Mouse (Mus musculus) limb, embryonic 14.5 days (tissue): ENCODE results near the gene Plekhj1. TPM values are rescaled to one million over a fixed set of nuclear protein-coding genes. Genes with fewer than 3 reads are reported as not detected.
A peak's percentile ranks its signal among the peaks of the same experiment; 100 is the strongest.

Source experiments
- ATAC-seq: fragments of 200-750 bp; cut with Nextera tagmentation; 2 replicates; pipeline ENCODE4 v1.8.0; 2017; ENCODE audit warnings: low read depth, moderate number of reproducible peaks, moderate TSS enrichment; ENCODE audit not compliant: low FRiP score
- DNase-seq: peaks from one replicate; pipeline ENCODE4 v3.0.0-alpha.2; 2015; ENCODE audit warnings: low spot score
- H3K27ac ChIP-seq: fragments of 300-500 bp; sonication (generic); replicated peaks from 2 replicates; pipeline ENCODE4 v1.5.1; 2014; ENCODE audit warnings: low read depth, mild to moderate bottlenecking, low read length, moderate library complexity, mixed read lengths
- H3K27me3 ChIP-seq: fragments of 300-500 bp; sonication (generic); 2 replicates; pipeline ENCODE4 v1.6.1; 2014; ENCODE audit warnings: low read length, mixed read lengths; ENCODE audit not compliant: control insufficient read depth, insufficient read depth
- H3K36me3 ChIP-seq: fragments of 300-500 bp; sonication (generic); 2 replicates; pipeline ENCODE4 v1.6.1; 2014; ENCODE audit warnings: mild to moderate bottlenecking, low read length, moderate library complexity, mixed read lengths; ENCODE audit not compliant: control insufficient read depth, insufficient read depth
- H3K4me1 ChIP-seq: fragments of 300-500 bp; sonication (generic); 2 replicates; pipeline ENCODE4 v1.6.1; 2014; ENCODE audit warnings: antibody characterized with exemption, low read length, mixed read lengths; ENCODE audit not compliant: control insufficient read depth, insufficient read depth
- H3K4me2 ChIP-seq: fragments of 300-500 bp; sonication (generic); replicated peaks from 2 replicates; pipeline ENCODE4 v1.6.1; 2014; ENCODE audit warnings: low read depth, mild to moderate bottlenecking, low read length, moderate library complexity; ENCODE audit not compliant: severe bottlenecking
- H3K4me3 ChIP-seq: fragments of 300-500 bp; sonication (generic); replicated peaks from 2 replicates; pipeline ENCODE4 v1.5.1; 2014; ENCODE audit warnings: low read length
- H3K9ac ChIP-seq: fragments of 300-500 bp; sonication (generic); 2 replicates; pipeline ENCODE4 v1.6.1; 2014; ENCODE audit warnings: mild to moderate bottlenecking, low read depth, low read length, moderate library complexity; ENCODE audit not compliant: severe bottlenecking
- H3K9me3 ChIP-seq: fragments of 300-500 bp; sonication (generic); 2 replicates; pipeline ENCODE4 v1.6.1; 2016; ENCODE audit warnings: low read length; ENCODE audit not compliant: control insufficient read depth
- POLR2A ChIP-seq: fragments of 200-500 bp; IDR thresholded peaks from 2 replicates; pipeline ENCODE4 v1.8.0; 2012; ENCODE audit warnings: inconsistent platforms, mild to moderate bottlenecking, moderate library complexity, borderline replicate concordance; ENCODE audit not compliant: insufficient read depth, insufficient read length; ENCODE audit errors: extremely low read depth
- WGBS: fragments of 180-500 bp; shearing (Covaris S2); extraction: QIAGEN DNeasy Blood & Tissue Kit; methylation state at CpG from one replicate; pipeline ENCODE4 v1.1.7; 2014; 5-methylcytosine and 5-hydroxymethylcytosine counted together
- polyA plus RNA-seq, 2 experiments: library from polyadenylated mRNA; depleted of rRNA in 1 of 2; stranded (reverse) in 1 of 2; unstranded in 1 of 2; fragments of >200 nt; fragmentation: Nextera tagmentation in 1 of 2; extraction: Ambion mirVana in 1 of 2; gene quantifications; 2 replicates each; pipeline versions ENCODE4 v1.2.1 to v1.2.3; 2012 to 2014

Gene Plekhj1
- polyA plus RNA-seq, 2 experiments, result 109 to 119 TPM

- ATAC-seq (no peak), DNase-seq (no peak)
- peaks cover 9% of the 10 kb centered on the region for H3K4me1 ChIP-seq
- H3K9me3 ChIP-seq, result no peaks in the 10 kb centered on the region
- peak overlapping the region; percentile 93 for H3K4me2 ChIP-seq
- TF ChIP-seq POLR2A, result no peak
- H3K9ac ChIP-seq, result peak overlapping the region; percentile 92
- H3K27ac ChIP-seq, result no peak overlapping the region
- H3K4me3 ChIP-seq, result peak overlapping the region; percentile 66
- 73% methylated on average over 8 of the region's 10 CpGs for WGBS
- H3K36me3 ChIP-seq, result peaks cover 24% of the 10 kb centered on the region
- H3K27me3 ChIP-seq, result no peaks in the 10 kb centered on the region
Observed at GRCm38 (mm10) chr10:80827870-80828420, 29.5 kb upstream of the Plekhj1 start.

DNA sequence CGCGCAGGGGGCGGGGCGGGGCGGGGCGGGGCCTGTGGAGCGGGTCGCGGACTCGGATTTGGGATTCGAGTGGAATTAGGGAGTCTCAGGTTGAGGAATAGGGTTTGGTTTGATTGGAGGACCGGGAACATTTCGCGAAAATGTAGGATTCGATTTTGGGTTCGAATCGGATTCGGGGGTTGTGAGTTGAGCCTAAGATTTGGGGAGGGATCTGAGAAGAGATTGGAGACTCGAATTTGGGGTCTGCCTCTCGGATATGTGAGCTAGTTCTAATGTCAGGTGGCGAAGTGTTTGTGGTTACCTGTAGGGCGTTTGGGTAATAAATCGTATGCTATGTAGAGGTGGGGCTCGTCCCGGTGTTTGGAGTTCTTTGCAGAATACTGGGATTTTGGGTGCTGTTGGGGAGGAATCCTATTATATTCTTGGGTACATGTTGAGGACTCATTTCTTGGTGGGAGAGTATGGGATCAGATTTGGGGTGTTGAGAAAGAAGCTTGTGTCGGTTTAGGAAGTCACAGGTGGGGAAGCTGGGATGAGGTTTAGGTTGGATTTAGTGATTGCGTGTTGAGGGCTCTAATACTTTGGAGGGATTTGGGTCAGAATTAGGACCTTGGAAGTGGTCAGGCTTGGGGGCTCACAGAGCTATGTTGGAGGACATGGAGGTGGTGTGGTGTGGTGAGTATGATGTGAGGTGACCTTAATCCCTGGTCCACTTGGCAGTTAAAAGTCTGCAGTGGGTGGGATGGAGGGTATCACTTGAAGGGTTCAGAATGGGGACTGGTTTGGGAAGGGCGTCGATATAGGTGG is 28.8 kb upstream of the Plekhj1 start:
- Histone ChIP-seq H3K36me3 (peaks cover 24% of the 10 kb centered on the region), H3K4me3 (peak overlapping the region; percentile 66), H3K4me1 (peaks cover 9% of the 10 kb centered on the region), H3K9ac (peak overlapping the region; percentile 92), H3K27ac (peak overlapping the region; percentile 86; the same call in 1 of the 2 replicates), H3K4me2 (peak overlapping the region; percentile 93), H3K9me3 (no peaks in the 10 kb centered on the region), H3K27me3 (no peaks in the 10 kb centered on the region)
- WGBS, result 8% methylated on average over 27 of the region's 29 CpGs
- DNase-seq (no peak), ATAC-seq (no peak)
- TF ChIP-seq POLR2A, result no peak

- peak within 1 kb of the TSS; percentile 92 for H3K9ac ChIP-seq
- peaks cover 9% of the 10 kb centered on the region for H3K4me1 ChIP-seq
- peak within 1 kb of the TSS; percentile 93 for H3K4me2 ChIP-seq
- WGBS, result under 1% methylated on average over 68 of the region's 82 CpGs
- peaks cover 24% of the 10 kb centered on the region for H3K36me3 ChIP-seq
- no peaks in the 10 kb centered on the region for H3K9me3 ChIP-seq
- no peaks in the 10 kb centered on the region for H3K27me3 ChIP-seq
- TF ChIP-seq POLR2A, result peak; percentile 77; the same call in 1 of the 2 replicates
- DNase-seq (peak; percentile 100), ATAC-seq (peak; percentile 97)
- H3K27ac ChIP-seq, result peak within 1 kb of the TSS; percentile 86
- peak within 1 kb of the TSS; percentile 66 for H3K4me3 ChIP-seq
Observed at GRCm38 (mm10) chr10:80826151-80827062, 28.0 kb upstream of the Plekhj1 start, which contains the start of gene Oaz1. Gene Oaz1, plus strand, starts transcription at chr10:80826656.

DNA sequence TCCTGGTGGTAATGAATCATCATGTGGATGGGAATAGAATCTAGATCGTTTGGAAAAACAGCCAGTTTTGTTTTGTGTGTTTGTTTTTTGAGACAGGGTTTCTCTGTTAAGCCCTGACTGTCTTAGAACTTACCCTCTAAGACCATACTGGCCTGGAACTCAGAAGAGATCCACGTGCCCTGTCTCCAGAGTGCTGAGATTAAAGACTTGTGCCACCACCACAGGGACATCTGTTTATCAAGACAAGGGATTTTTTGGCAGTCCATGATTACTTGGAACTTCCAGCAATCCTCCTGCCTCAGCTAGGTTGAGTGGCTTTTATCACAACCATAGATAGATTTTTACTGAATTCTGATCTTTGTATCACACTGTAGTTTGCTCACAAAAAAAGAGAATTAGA is 26.4 kb upstream of the Plekhj1 start:
- Histone ChIP-seq H3K9me3 (no peaks in the 10 kb centered on the region), H3K27ac (no peak overlapping the region), H3K4me3 (no peak overlapping the region), H3K27me3 (no peaks in the 10 kb centered on the region), H3K4me2 (no peak overlapping the region), H3K36me3 (peaks cover 13% of the 10 kb centered on the region), H3K9ac (no peak overlapping the region), H3K4me1 (peaks cover 9% of the 10 kb centered on the region)
- no peak for ATAC-seq
- no peak for TF ChIP-seq POLR2A
- 86% methylated on average over 2 of the region's 2 CpGs for WGBS
- DNase-seq, result no peak

DNA sequence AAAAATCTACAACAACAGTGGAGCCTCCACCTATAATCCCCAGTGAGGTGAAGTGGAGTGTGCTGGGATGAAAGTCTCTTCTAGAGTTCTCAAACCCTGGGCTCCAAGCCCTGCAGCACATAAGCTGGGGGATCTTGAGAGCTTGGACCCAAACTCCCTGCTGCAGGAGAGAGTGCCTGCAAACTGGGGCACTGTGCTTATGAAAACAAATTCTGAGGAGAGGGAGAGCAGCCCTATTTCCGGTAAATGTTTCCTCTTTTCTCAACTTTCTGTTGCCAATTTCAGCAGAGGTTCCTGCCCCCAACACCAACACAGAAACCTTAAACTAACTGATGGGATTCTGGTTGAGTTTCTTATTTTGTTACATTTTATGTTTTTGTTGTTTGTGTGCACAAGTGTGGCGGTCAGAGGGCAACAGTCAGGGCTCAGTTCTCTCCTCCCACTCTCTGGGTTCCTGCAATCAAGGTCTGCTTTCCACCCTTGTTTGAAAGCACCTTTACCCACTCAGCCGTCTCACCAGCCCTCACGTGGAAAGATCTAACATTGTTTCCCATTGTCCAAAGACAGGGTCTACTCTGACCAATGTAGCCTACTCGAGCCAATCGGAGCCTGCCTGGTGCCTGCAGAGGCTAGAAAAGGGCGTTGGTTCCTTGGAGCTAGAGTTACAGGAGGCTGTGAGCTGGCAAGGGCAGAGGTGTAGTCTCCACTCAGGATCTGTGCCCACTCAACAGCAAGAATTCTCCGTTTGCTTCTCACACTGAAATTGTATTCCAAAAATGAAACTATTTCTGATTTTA is 25.6 kb upstream of the Plekhj1 start:
- WGBS, result 64% methylated on average over 8 of the region's 8 CpGs
- ATAC-seq (no peak), DNase-seq (no peak)
- Histone ChIP-seq H3K9ac (no peak overlapping the region), H3K27me3 (no peaks in the 10 kb centered on the region), H3K4me3 (no peak overlapping the region), H3K9me3 (no peaks in the 10 kb centered on the region), H3K4me2 (no peak overlapping the region), H3K36me3 (peaks cover 5% of the 10 kb centered on the region), H3K27ac (no peak overlapping the region), H3K4me1 (peaks cover 9% of the 10 kb centered on the region)
- no peak for TF ChIP-seq POLR2A
